18 mouse cellular contexts compared by ENCODE assay signal in genomic region chr9:58047061-58047460, GRCm38 (mm10). TPM values are rescaled to one million over a fixed set of nuclear protein-coding genes. Genes with fewer than 3 reads are reported as not detected.
A peak's percentile ranks its signal among the peaks of the same experiment; 100 is the strongest.
DNase-seq lines count a peak whose midpoint lies in the region; ATAC-seq and TF ChIP-seq lines count a peak whose summit lies in the region.
"Had no signal": no experiment of that assay in that cellular context is flagged by ENCODE, and none has a peak within 500 bp of the region (broad histone marks: within the 10 kb centered on the region; RNA-seq: fewer than 3 reads in every experiment).

No protein-coding gene starts in this region.

- no peaks in the 10 kb centered on the region for H3K36me3 ChIP-seq in forebrain, embryonic 10.5 days (replicated peaks)
- H3K36me3 ChIP-seq in forebrain, embryonic 14.5 days (ENCODE audit: control insufficient read depth, insufficient read depth, low read length) = no peaks in the 10 kb centered on the region
- no peaks in the 10 kb centered on the region for H3K36me3 ChIP-seq in kidney, adult 2 months (ENCODE audit: control insufficient read depth, insufficient read depth, low read length)
- H3K36me3 ChIP-seq: embryonic facial prominence, embryonic 13.5 days; liver, embryonic 12.5 days had no signal

- H3K9ac ChIP-seq in forebrain, embryonic 14.5 days (ENCODE audit: low read length) = no peak overlapping the region
- H3K9ac ChIP-seq: embryonic facial prominence, embryonic 13.5 days; liver, embryonic 12.5 days had no signal

- WGBS in forebrain, embryonic 10.5 days = 86% methylated on average over 10 of the region's 10 CpGs
- 89% methylated on average over 10 of the region's 10 CpGs for WGBS in forebrain, embryonic 14.5 days
- 77% methylated on average over 10 of the region's 10 CpGs for WGBS in kidney, adult 2 months

- ATAC-seq in forebrain, embryonic 14.5 days = no peak
- ATAC-seq: liver, embryonic 12.5 days had no signal

- no peak for TF ChIP-seq POLR2A in kidney, adult 2 months (IDR thresholded peaks at IDR 0.05; ENCODE audit: low read depth, low read length)

- H3K9me3 ChIP-seq in forebrain, embryonic 10.5 days = no peaks in the 10 kb centered on the region
- H3K9me3 ChIP-seq in forebrain, embryonic 14.5 days (replicated peaks; ENCODE audit: control insufficient read depth, low read length) = no peaks in the 10 kb centered on the region
- H3K9me3 ChIP-seq: embryonic facial prominence, embryonic 13.5 days; liver, embryonic 12.5 days had no signal

- peaks cover 95% of the 10 kb centered on the region for H3K4me1 ChIP-seq in forebrain, embryonic 10.5 days
- peaks cover 77% of the 10 kb centered on the region for H3K4me1 ChIP-seq in forebrain, embryonic 14.5 days (ENCODE audit: control insufficient read depth, insufficient read depth, low read length)
- H3K4me1 ChIP-seq in kidney, adult 2 months (ENCODE audit: control insufficient read depth, insufficient read depth, low read length) = no peaks in the 10 kb centered on the region
- H3K4me1 ChIP-seq: liver, embryonic 12.5 days had no signal

- no peak overlapping the region for H3K4me3 ChIP-seq in forebrain, embryonic 10.5 days
- H3K4me3 ChIP-seq in forebrain, embryonic 14.5 days (ENCODE audit: low read depth, low read length) = no peak overlapping the region
- no peak overlapping the region for H3K4me3 ChIP-seq in kidney, adult 2 months (ENCODE audit: insufficient read depth, low read depth, low read length)
- H3K4me3 ChIP-seq: embryonic facial prominence, embryonic 13.5 days; liver, embryonic 12.5 days had no signal

- TF ChIP-seq CTCF in kidney, adult 2 months (conservative IDR thresholded peaks at IDR 0.05; ENCODE audit: insufficient read depth, insufficient read length, low read depth, low read length) = no peak

- no peak for DNase-seq in forebrain, embryonic 10.5 days (ENCODE audit: extremely low spot score, low spot score)
- no peak for DNase-seq in forebrain, embryonic 14.5 days (ENCODE audit: low spot score)
- DNase-seq in lung, postnatal 4 days = peak; percentile 31 to 47
- DNase-seq in lung, postnatal 25 days (ENCODE audit: low spot score) = no peak
- peak; percentile 68 for DNase-seq in kidney, adult 2 months
- peak; percentile 51 to 81 for DNase-seq in kidney, postnatal 25 days
- no peak for DNase-seq in gastrocnemius, postnatal 36 days
- DNase-seq in cerebellum, postnatal 10 days = no peak
- DNase-seq: adrenal gland, adult 8-10 months; cerebellum, adult 2 months; heart, adult 18-20 months; heart, postnatal 4 days; layer of hippocampus, postnatal 36 days; left cerebral cortex, postnatal 4 days; right cerebral cortex, adult 18-20 months; thymus, adult 18-20 months had no signal

- H3K27ac ChIP-seq in forebrain, embryonic 10.5 days = peak overlapping the region; percentile 85
- no peak overlapping the region for H3K27ac ChIP-seq in forebrain, embryonic 14.5 days (ENCODE audit: low read depth, low read length)
- peak overlapping the region; percentile 21 for H3K27ac ChIP-seq in kidney, adult 2 months (ENCODE audit: insufficient read depth, low read depth, low read length)
- H3K27ac ChIP-seq: embryonic facial prominence, embryonic 13.5 days; liver, embryonic 12.5 days had no signal

- H3K4me2 ChIP-seq in forebrain, embryonic 14.5 days (ENCODE audit: low read length) = no peak overlapping the region
- H3K4me2 ChIP-seq: embryonic facial prominence, embryonic 13.5 days; liver, embryonic 12.5 days had no signal

- peaks cover 84% of the 10 kb centered on the region for H3K27me3 ChIP-seq in forebrain, embryonic 10.5 days (ENCODE audit: poor library complexity, severe bottlenecking)
- H3K27me3 ChIP-seq in forebrain, embryonic 14.5 days (replicated peaks; ENCODE audit: control insufficient read depth, insufficient read depth, low read length) = no peaks in the 10 kb centered on the region
- no peaks in the 10 kb centered on the region for H3K27me3 ChIP-seq in kidney, adult 2 months (replicated peaks; ENCODE audit: control insufficient read depth, insufficient read depth, low read length)

- intact Hi-C loops in gastrocnemius, postnatal 36 days (cut with DNase I) = no loop called here

RNA-seq across cellular contexts. Expression of gene Stra6, which starts 16.5 kb away (rescaled TPM):
- 33.0 and 37.1 TPM in 2 replicates for polyA plus RNA-seq in forebrain, embryonic 10.5 days (2016; fragmentation: Nextera tagmentation; extraction: Ambion mirVana)
- 9.9 and 11.1 TPM in 2 replicates for polyA plus RNA-seq in forebrain, embryonic 14.5 days (2014; fragmentation: Nextera tagmentation; extraction: Ambion mirVana)
- polyA plus RNA-seq in kidney, adult 2 months (2012; rRNA removed) = 15.4 and 19.5 TPM in 2 replicates
- total RNA-seq in gastrocnemius, postnatal 36 days (2021) = under 1 TPM; 0.18 to 0.69 TPM

RNA-seq across cellular contexts. Expression of gene Cyp11a1, which starts 40.9 kb away (rescaled TPM):
- polyA plus RNA-seq in forebrain, embryonic 10.5 days (2016; fragmentation: Nextera tagmentation; extraction: Ambion mirVana) = not detected in 2 replicates
- polyA plus RNA-seq in forebrain, embryonic 14.5 days (2014; fragmentation: Nextera tagmentation; extraction: Ambion mirVana) = 0.15 and 0.54 TPM in 2 replicates
- polyA plus RNA-seq in kidney, adult 2 months (2012; rRNA removed) = 0.16 and 5.1 TPM in 2 replicates
- total RNA-seq in gastrocnemius, postnatal 36 days (2021) = not detected
- total RNA-seq: heart, adult 18-20 months had no signal

Comparison
In these comparisons a context has a peak if more than half of its experiments do, and no peak if none do; other contexts are left out.
1. DNase-seq: peak in lung, postnatal 4 days (2 of 2), kidney, adult 2 months (single experiment) and kidney, postnatal 25 days (2 of 2); none in forebrain, embryonic 10.5 days (single experiment), forebrain, embryonic 14.5 days (single experiment), lung, postnatal 25 days (single experiment), gastrocnemius, postnatal 36 days (0 of 2) and cerebellum, postnatal 10 days (0 of 2).